Mouse (Mus musculus): ENCODE data around the gene Actr3b. TPM values are rescaled to one million over a fixed set of nuclear protein-coding genes. Genes with fewer than 3 reads are reported as not detected.
A peak's percentile ranks its signal among the peaks of the same experiment; 100 is the strongest.
"Not testable (repeated sequence)": the region's sequence is repeated elsewhere in the genome, so short reads cannot be mapped to it uniquely, and the experiment has no call there.

The Actr3b gene
- total RNA-seq, 4 experiments from 2014 or later: 41.0 to 62.7 (median 51.3) TPM

DNA sequence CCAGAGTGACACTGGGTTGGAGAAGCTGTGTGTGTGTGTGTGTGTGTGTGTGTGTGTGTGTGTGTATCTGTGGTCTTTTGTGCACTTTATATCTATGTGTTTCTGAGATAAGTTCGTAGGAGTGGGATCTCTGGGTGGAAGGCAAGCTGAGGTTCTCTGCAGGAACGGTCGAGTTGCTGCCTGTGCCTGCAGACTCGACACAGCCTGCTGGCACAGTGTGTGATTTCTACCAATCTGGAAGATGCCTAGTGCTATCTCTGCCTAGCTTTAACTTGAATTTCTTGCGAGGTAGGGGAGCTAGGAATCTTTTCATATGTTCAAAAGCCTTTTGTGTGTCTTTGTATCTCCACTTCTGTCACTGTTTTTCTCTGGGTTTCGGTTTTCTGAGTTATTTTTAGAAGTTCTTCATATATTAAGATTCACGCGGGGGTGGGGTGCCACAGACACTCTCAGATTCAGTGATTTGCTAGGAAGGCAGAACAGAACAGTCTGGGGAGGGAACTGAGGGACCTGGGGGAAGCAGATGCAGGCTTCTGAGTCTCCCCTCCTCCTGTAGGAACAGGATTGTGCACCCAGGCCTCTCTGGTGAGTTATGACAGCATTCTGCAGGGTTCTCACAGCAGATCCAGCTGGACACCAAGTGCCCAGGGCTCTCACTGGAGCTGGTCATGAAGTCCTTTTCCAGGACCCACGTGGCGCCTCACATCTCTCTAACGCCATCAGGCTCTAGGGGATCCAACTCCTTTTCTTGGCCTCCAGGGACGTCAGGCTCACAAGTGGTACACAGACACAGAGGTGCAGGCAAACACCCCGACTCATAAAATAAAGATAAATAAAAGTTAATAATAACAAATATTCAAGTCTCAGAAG lies 14.4 kb downstream of the Actr3b start:
- no peak for DNase-seq (ENCODE audit: low spot score)

DNA sequence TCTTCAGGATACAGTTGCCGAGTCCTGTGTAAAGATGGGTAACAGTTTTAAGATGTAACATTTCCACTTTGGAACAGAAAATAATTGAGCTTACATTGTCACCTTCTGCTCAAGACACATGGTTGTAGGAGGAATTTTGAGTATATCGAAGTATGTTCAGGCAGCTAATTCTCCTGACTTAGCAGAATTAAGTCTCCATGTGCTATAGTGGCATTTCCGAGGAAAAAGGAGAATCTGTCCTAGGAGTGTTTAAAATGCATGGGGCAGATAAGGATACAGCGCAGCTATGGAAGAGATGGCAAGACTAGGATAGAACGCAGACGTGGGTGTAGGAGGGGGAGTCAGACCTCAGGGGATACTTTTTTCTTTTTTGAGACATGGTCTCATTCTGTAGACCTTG lies 31.8 kb downstream of the Actr3b start:
- no peak for DNase-seq (ENCODE audit: low spot score)

- DNase-seq (ENCODE audit: low spot score): no peak
Observed at GRCm38 (mm10) chr5:25797776-25798175, 38.0 kb downstream of the Actr3b start.

DNA sequence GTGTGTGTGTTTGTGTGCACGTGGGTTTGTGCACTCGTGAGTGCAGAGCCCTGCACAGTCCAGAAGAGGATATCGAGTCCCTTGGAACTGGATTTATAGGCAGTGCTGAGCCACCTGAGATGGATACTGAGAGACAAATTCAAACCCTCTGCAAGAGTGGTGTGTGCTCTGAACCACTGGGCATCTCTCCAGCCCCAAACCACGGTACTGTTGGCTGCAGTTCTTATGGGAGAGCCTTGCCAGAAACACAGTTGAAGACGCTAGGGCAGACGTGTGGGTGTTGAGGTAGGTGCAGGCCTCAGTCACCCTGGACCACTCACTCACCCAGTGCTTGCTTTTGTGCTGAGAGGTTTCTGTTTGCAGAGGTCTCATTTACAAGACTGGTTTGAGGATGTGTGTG lies 41.1 kb downstream of the Actr3b start:
- DNase-seq (ENCODE audit: low spot score): peak; percentile 14

GRCm38 (mm10) chr5:25801744-25802143 lies 41.9 kb downstream of the Actr3b start:
- no peak for DNase-seq (ENCODE audit: low spot score)

- DNase-seq (ENCODE audit: low spot score): no peak
Observed at GRCm38 (mm10) chr5:25804569-25804968, 44.8 kb downstream of the Actr3b start.

DNA sequence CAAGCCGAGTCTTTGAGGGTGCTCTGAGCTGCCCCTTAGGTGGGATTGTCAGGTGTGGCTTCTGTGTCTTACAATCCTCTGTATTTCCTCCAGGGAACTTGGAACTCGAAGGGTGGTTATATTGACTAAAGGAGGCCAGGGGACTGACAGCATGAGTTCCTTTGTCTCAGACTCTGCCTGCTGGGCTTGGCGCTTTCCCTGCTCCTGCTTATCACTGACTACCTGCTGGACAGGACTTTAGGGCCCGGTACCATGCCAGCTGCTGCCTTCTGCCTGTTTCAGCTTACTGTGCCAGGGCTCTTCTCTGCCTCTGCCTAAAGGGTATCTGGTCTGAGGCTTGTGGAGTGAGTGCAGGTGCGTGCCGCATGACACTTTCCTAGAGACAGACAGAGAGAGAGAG lies 53.1 kb downstream of the Actr3b start:
- DNase-seq (ENCODE audit: low spot score): no peak

GRCm38 (mm10) chr5:25829308-25830094 lies 69.7 kb downstream of the Actr3b start:
- DNase-seq (ENCODE audit: low spot score): no peak

DNA sequence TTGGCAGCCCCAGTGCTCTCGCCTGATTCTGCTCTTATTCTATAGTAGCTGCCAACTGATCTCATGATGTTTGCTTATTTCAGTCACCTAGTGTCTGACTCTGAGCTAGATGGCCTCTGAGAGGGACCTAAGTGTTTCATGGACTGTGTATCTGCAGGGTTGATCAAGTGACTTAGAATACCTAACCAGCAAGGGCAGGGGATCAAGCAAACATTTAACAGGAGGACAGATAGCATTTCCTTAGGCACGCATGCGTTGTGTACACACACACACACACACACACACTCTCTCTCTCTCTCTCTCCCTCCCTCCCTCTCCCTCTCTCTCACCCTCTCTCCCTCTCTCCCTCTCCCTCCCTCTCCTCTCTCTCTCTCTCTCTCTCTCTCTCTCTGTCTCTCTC lies 71.0 kb downstream of the Actr3b start:
- no peak for DNase-seq (ENCODE audit: low spot score)

GRCm38 (mm10) chr5:25831624-25832023 lies 71.8 kb downstream of the Actr3b start:
- DNase-seq (ENCODE audit: low spot score): peak; percentile 25

- no peak for DNase-seq (ENCODE audit: low spot score)
Observed at GRCm38 (mm10) chr5:25839400-25839799, 79.6 kb downstream of the Actr3b start.

DNA sequence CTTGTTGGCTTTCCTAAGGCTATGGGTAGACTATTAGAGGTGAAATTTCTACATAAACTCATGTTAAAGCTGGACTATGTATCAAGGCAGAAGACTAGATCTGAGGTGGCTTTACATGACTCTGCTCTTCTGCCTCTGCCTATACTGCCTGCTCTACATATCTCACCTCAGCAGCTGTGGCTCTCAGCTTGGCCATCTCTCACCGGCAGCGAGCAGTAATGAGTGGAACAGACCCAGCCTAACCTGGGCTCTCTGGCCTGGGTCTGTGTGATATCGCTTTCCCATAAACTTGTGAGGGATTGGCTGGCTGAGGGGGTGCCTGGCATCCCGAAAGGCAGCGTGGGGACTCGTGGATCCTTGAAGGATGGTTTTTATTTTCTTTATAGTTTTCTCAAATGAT lies 86.8 kb downstream of the Actr3b start:
- DNase-seq (ENCODE audit: low spot score): no peak

DNA sequence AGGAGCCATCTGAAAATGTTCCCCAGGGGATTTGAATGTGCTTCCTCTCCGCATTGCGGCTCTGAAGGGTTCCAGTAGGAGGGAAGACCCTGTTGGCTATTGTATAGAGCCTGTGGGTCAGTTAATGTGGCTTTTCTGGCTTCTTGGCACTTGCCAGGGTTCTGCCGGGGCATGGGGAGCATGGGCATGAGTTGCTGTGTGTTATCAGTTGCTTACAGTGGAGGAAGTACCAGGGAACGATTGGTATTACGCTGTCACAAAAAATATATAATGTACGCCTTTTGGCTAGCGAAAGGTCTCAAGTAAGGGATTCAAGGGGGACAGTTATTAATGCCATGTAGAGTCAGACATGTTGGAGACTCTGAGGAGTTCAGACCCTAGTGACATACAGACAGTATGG lies 87.4 kb downstream of the Actr3b start:
- DNase-seq (ENCODE audit: low spot score): no peak

GRCm38 (mm10) chr5:25848058-25848457 lies 88.3 kb downstream of the Actr3b start:
- no peak for DNase-seq (ENCODE audit: low spot score)

DNA sequence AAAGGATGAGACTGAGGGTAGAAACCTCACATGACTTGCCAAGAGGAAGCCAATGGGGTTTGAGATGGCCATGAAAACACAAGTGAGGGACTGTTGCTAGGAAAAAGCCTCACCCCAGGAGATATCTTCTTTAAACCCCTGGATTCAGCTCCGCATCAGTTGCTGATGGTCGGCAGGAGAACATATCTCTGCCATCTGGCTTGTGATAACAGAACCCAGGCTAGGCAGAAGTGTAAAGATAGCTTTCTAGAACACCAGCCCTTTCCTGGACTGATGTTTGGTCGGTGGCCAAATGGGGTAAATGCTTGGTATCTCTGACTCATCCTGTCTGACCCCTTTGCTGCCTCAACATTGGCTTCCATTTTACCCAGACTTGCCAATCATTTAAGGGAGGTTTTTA lies 106.4 kb downstream of the Actr3b start:
- DNase-seq (ENCODE audit: low spot score): no peak

DNA sequence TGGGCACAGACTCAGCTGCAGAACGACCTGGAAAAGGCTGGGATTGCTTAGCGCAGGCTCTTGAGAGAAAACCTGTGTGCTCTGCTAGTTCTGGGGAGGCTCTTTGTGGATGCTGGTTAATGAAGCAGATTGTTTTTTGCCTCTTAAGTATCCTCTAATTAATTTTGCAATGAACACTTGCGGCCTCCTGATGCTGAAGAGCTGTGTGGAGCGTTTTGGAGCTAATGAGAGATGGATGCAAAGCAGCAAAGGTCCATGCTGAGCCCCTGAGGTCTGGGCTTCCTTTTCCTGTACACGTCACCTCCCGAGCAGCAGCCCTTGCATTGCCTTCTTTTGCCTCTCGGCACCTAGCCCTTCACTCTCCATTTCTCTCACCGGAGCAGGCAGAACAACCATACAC lies 110.1 kb downstream of the Actr3b start:
- no peak for DNase-seq (ENCODE audit: low spot score)

GRCm38 (mm10) chr5:25870632-25871031 lies 110.8 kb downstream of the Actr3b start:
- no peak for DNase-seq (ENCODE audit: low spot score)

DNA sequence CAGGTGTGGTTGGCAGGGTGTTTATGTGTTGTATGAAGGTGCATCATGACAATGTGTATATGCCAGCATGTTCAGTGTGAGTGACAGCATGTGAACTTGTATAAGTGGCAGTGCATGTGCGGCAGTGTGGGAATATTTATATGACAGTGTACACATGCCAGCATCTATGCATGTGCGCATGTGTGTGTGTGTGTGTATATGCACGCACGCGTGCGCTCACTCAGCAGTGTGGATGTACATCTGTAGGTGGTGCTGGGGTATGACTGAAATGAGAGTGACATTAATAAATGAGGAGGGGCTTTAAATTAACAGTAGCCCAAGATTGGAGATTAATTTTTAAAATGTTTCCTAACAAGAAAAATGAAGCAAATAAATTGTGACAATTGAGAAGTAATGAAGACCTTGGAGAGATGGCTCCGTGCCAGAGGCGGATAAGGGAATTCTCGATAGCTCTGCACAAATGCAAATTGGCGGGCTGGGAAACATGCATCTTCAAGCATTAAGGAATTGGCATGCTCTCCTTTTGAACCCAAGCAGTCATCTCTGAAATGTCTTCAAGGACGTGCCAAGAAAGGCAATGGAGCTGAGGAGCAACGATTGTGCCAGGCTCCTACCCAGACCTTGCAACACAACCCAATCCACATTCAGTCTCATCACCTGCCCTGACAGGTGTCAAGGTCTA lies 111.7 kb downstream of the Actr3b start:
- DNase-seq (ENCODE audit: low spot score): no peak

DNA sequence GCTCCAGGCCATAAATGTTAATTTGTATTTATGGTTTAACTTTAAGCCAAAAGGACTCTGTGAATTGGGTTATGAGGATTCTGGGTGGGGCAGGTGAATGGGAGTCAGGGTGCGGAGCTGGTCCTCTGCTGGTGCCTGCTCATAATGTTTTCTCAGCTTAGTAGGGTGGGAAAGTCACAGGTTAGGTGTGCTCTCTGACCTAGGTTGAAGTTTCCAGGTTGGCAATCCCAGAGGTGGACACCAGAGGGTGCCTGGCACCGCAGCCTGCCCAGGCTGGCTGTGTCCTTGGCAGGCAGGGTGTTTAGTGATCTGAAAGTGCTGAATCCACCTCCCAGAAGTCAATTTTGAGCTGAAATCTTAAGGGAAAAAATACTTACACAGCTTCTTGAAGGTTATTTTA lies 113.2 kb downstream of the Actr3b start:
- DNase-seq (ENCODE audit: low spot score): no peak

DNA sequence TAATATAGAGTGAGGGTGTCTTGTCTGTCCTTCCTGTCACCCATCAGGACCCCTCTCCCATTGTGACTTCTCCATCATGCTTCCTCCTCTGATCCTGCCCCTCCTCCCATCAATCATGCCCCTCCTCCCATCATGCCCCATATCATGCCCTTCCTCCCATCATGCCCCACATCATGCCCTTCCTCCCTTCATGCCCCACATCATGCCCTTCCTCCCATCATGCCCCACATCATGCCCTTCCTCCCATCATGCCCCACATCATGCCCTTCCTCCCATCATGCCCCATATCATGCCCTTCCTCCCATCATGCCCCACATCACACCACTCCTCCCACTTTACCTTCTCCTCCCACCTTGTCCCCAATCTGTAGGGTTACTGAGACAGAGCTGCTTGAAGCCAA lies 116.1 kb downstream of the Actr3b start:
- DNase-seq (ENCODE audit: low spot score): not testable (repeated sequence)

GRCm38 (mm10) chr5:25877281-25877680 lies 117.5 kb downstream of the Actr3b start:
- DNase-seq (ENCODE audit: low spot score): peak; percentile 35

- no peak for DNase-seq (ENCODE audit: low spot score)
Observed at GRCm38 (mm10) chr5:25877996-25878395, 118.2 kb downstream of the Actr3b start.
